Mouse (Mus musculus): ENCODE results near the gene Adcy2.

The Adcy2 gene

GRCm38 (mm10) chr13:68961580-68961979, 37.8 kb downstream of the Adcy2 start:
- WGBS = 31% methylated on average over 5 of the region's 5 CpGs

GRCm38 (mm10) chr13:68960513-68960912, 38.8 kb downstream of the Adcy2 start:
- 58% methylated on average over 6 of the region's 6 CpGs for WGBS

- 80% methylated on average over 4 of the region's 4 CpGs for WGBS
These were observed 39.9 kb downstream of the Adcy2 start for GRCm38 (mm10) chr13:68959406-68959805.

- WGBS = 76% methylated on average over 2 of the region's 2 CpGs
These were observed 56.6 kb downstream of the Adcy2 start for GRCm38 (mm10) chr13:68942735-68943134.

GRCm38 (mm10) chr13:68941429-68941828, 57.9 kb downstream of the Adcy2 start:
- WGBS = 86% methylated on average over 1 of the region's 1 CpGs

- 29% methylated on average over 1 of the region's 1 CpGs for WGBS
These were observed 67.1 kb downstream of the Adcy2 start for GRCm38 (mm10) chr13:68932283-68932647.

- 57% methylated on average over 8 of the region's 8 CpGs for WGBS
These were observed 67.6 kb downstream of the Adcy2 start for GRCm38 (mm10) chr13:68931602-68932282.

GRCm38 (mm10) chr13:68928469-68928868, 70.9 kb downstream of the Adcy2 start:
- 66% methylated on average over 6 of the region's 6 CpGs for WGBS

GRCm38 (mm10) chr13:68913666-68914288, 85.6 kb downstream of the Adcy2 start:
- whole genome bisulfite sequencing = 45% methylated on average over 11 of the region's 11 CpGs

- WGBS = 32% methylated on average over 1 of the region's 1 CpGs
These were observed 92.7 kb downstream of the Adcy2 start for GRCm38 (mm10) chr13:68906667-68907066.

GRCm38 (mm10) chr13:68902708-68903107, 96.6 kb downstream of the Adcy2 start:
- WGBS = 94% methylated on average over 1 of the region's 1 CpGs

GRCm38 (mm10) chr13:68889929-68890593, 109.3 kb downstream of the Adcy2 start:
- 46% methylated on average over 9 of the region's 9 CpGs for WGBS

GRCm38 (mm10) chr13:68868776-68869175, 130.6 kb downstream of the Adcy2 start:
- 59% methylated on average over 6 of the region's 6 CpGs for WGBS

GRCm38 (mm10) chr13:68867940-68868655, 131.2 kb downstream of the Adcy2 start:
- 25% methylated on average over 1 of the region's 1 CpGs for WGBS

GRCm38 (mm10) chr13:68860036-68860435, 139.3 kb downstream of the Adcy2 start:
- WGBS = 24% methylated on average over 4 of the region's 4 CpGs

- 37% methylated on average over 3 of the region's 3 CpGs for WGBS
These were observed 151.1 kb downstream of the Adcy2 start for GRCm38 (mm10) chr13:68848265-68848664.

- WGBS = 32% methylated on average over 2 of the region's 2 CpGs
These were observed 159.8 kb downstream of the Adcy2 start for GRCm38 (mm10) chr13:68839517-68839916.

- WGBS = 48% methylated on average over 8 of the region's 8 CpGs
These were observed 163.8 kb downstream of the Adcy2 start for GRCm38 (mm10) chr13:68835424-68836045.

- WGBS = 78% methylated on average over 5 of the region's 5 CpGs
These were observed 167.2 kb downstream of the Adcy2 start for GRCm38 (mm10) chr13:68832141-68832540.

GRCm38 (mm10) chr13:68830030-68830759, 169.1 kb downstream of the Adcy2 start:
- WGBS = 61% methylated on average over 6 of the region's 6 CpGs

- WGBS = 60% methylated on average over 4 of the region's 4 CpGs
These were observed 170.9 kb downstream of the Adcy2 start for GRCm38 (mm10) chr13:68828441-68828840.

All from cerebral cortex, adult 2 months (tissue).